Mouse (Mus musculus) brain, embryonic 14.5 days (tissue): ENCODE measurements at regions not wholly inside any gene's neighbourhood (a gene's known extent, or its start where the extent isn't known, plus 50 kb on each side); places are given as distances from the start of the nearest gene placed in this dataset.

Experiments used
- CTCF ChIP-seq: fragments of 200-500 bp; IDR thresholded peaks from 2 replicates; pipeline ENCODE4 v1.5.1; 2012; ENCODE audit warnings: inconsistent platforms, mild to moderate bottlenecking, moderate library complexity, borderline replicate concordance; ENCODE audit not compliant: insufficient read depth, insufficient read length; ENCODE audit errors: extremely low read depth
- POLR2A ChIP-seq: fragments of 200-500 bp; IDR thresholded peaks from 2 replicates; pipeline ENCODE4 v1.6.1; 2012; ENCODE audit warnings: mild to moderate bottlenecking, inconsistent platforms, borderline replicate concordance; ENCODE audit not compliant: poor library complexity, insufficient read depth, insufficient read length, severe bottlenecking; ENCODE audit errors: extremely low read depth

DNA sequence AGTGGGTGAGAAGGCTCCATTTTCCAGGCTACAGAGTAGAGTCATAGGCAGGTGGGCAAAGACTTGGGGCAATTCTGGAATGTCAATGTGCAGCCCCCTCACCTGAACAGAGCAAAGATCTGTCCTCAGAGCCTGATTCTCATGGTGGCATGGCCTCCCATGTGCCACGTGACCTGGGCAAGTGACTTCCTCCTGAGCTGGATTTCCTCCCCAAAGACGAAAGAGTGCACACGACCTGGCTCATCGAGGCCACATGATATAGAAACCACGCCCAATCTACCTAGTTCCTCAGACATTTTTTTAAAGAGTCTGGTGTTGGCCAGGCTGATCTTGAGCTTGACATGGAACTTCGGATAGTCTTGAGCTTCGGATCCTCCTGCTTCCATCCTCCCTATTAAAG lies 139.5 kb upstream of the Tle3 start:
- TF ChIP-seq CTCF = no peak
- no peak for TF ChIP-seq POLR2A
